Mouse (Mus musculus): ENCODE data around the gene Ccdc50.

GRCm38 (mm10) chr16:27396951-27397350, 8.3 kb downstream of the Ccdc50 start:
- no peak for TF ChIP-seq POLR2A (IDR thresholded peaks at IDR 0.05; ENCODE audit: borderline replicate concordance, control insufficient read depth, low read depth, low read length)
- no peak for TF ChIP-seq CTCF (IDR thresholded peaks at IDR 0.05; ENCODE audit: control insufficient read depth, insufficient read depth, low read length)

Data from bone marrow, adult 2 months (tissue).